Mouse (Mus musculus): ENCODE data around the gene Cd59a.
"Not testable (repeated sequence)": the region's sequence is repeated elsewhere in the genome, so short reads cannot be mapped to it uniquely, and the experiment has no call there.

Cd59a gene

DNA sequence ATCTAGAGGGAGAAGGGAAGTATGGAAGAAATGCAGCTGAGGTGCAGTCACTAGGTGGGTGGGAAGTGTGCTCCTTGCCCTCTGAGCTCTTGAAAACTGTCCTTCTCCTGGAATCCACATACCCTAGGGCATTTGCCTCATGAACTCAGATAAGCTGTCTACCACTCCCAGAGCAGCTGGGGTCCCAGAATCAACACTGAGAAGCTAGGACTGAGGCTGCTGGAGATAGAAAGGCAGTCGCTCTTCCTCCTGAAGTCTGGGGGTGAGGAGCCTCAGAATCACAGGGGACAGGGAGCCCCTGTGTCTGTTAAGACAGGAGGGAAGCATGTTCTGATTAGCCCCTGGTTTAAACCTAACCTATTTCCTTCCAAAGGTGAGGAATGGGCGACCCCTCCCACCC lies 13.9 kb downstream of the Cd59a start:
- no peak for DNase-seq

DNA sequence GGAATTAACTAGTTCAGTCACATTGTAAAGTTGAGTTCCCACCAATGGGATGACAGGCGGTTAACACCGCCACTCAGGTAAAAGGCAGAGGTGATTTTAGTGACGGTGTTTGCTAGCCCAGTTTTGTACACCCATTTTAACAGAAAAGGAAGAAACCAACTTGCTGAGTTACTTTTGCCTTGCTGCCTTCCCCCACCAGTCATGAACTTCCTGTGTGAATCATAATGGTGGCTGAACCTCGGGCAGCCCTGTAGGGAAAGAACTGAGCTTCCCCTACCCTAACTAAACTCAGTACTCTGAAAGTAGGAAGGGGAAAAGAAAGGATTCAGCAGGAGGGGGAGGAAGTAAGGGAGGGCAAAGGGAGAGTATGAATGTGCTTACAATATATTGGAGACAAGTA lies 14.4 kb downstream of the Cd59a start:
- DNase-seq, result no peak

DNA sequence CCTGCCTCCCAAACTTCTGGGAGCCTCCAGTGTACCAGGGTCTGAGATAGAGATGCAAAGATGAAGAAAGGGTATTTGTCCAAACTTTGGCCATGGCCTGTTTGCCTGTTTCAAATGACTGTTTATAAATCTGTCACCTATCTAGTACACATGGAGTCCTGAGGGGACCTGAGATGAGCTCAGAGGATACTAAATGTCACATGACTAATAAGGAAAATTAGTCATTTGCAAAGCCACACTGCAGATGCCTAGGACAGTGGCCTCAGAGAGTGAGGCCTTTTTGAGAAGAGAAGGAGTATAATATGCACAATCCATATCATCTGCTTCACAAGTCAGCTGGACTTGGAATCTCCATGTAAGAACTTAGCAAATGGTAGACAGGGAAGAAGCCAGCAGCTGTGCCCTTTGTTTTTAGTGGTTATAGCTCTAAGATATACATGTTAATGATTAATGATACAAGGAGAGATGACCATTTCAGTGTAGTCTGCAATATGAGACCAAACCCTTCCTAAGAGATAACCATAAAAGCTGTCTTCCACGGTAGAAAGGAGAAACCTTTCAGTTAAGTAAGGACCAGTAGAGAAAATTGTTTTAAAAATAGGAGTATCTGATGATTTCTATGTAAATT lies 15.7 kb downstream of the Cd59a start:
- DNase-seq, result not testable (repeated sequence)

DNA sequence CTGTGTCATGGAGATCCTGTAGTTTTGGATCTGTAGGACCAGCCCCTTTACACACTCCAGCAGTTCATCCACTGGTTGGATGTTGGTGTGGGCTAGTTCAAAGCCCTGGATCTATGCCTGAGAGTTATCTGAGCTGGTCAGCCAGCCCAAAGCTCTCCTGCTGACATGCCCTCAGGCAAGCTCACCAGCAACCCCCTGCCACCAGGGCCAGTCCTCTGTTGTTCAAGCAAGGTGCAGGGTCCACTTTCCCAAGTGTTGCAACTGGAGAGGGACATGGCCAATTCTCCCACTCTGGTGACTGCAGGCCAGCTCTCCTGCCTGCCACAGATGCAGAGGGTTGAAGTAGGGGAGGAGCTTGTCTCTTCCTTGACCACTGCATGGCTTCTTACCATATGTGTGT lies 18.0 kb downstream of the Cd59a start:
- DNase-seq, result not testable (repeated sequence)

DNA sequence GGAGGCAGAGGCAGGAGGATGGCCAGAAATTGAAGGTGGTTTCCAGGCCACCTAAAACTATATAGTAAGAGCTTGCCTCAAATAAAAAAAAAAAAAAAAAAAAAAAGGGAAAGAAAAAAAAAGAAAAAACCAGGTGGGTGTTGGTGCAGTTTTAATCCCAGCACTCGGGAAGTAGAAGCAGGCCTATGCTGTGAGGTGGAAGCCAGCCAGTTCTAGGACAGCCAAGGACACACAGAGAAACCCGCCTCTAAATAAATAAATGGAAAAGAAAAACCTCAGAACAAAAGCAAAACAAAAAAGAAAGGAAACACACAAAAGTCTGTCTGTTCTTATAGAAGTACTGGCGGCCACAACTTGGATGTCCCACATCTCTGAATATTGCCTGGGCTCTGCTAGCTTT lies 19.3 kb downstream of the Cd59a start:
- no peak for DNase-seq

DNA sequence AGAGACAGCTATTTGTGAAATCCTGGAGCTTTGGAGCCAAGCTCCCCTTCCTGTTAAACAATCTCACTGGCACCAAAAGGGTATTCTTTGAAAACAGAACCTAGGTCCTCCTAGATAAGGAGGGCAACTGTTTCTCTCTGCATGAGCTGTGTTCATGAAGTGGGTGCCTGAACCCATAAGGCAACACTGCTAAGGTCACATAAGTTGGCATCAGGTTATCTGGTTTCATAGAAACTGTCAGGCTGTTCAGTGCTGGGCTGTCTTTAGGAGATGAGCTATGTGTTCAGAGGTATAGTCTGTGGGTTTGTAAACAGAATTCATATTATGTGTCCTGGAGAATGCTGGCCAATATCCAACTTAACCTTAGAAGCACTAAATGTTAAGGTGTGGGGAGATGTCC lies 21.6 kb downstream of the Cd59a start:
- not testable (repeated sequence) for DNase-seq

DNA sequence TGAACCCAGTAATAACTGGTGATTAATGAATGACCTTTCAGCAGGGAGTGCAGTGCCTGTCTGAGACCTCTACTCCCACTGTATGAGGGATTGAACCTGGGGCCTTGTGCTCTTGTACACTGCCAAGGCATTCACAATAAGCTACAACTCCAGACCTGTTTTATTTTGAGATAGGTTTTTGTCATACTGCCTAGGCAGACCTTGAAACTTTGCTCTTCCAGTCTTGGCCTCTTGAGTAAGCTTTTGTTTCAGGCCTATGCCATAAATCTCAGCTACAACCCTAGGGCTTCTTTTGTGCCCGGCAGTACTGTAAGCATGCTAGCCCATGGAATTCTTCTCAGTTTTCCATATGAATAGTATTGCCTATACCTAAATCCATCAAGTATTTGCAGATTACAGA lies 23.5 kb downstream of the Cd59a start:
- no peak for DNase-seq

DNA sequence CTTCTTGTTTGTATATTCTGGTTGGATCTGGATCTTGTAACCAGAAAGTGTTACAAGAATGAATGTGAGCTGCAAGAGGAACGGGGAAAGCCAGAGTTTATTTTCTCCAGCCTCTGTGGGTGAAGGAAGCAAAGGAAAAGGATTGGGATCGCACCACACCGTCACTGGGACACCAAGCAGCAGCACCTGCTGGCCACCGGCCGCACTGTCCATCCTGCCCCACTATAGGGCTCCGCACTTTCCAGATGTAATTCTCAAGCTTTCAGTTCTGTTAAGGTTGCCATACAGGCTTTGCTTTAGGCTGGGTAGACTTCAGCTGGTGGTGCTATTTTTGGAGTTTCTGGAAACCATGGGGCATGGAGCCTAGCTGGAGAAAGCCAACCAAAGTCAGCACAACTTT lies 24.7 kb downstream of the Cd59a start:
- DNase-seq, result no peak

DNA sequence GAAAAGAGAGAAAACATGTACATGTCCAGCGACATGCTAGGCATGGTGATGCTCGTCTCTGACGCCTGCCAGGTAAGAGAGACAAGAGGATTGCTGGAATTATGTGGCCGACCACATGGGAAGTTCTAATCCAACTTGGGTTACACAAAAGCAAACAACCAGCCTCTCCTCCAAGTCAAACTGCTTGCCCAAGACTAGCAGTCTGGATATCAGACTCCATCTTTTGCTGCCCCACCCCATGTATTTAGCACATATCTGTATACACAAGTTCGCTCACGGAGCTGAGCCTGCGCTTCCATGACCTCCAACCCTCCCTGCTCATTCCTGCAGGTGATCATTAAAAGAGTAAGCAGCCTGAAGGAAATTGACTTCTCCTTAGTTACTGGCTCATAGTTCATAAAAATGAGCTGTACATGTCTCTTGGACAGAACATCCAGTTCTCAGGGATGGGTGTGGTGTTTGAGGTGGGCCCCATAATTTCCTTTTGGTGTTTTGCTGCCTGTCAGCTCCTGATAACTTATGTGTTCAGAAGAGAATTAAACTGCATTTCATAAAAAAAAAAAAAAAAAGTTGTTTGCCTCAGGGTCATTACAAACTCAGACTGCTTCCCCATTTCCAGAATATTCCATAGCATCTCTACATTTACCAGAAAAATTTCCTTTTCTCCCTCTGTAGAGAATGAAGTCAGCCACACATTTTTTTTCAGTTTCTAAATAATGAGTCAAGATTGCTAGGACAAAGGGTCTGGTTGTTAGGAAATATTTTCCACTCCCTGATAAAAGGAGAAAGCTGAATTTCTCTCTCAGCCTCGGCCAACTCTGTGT lies 26.3 kb downstream of the Cd59a start:
- DNase-seq, result no peak

DNA sequence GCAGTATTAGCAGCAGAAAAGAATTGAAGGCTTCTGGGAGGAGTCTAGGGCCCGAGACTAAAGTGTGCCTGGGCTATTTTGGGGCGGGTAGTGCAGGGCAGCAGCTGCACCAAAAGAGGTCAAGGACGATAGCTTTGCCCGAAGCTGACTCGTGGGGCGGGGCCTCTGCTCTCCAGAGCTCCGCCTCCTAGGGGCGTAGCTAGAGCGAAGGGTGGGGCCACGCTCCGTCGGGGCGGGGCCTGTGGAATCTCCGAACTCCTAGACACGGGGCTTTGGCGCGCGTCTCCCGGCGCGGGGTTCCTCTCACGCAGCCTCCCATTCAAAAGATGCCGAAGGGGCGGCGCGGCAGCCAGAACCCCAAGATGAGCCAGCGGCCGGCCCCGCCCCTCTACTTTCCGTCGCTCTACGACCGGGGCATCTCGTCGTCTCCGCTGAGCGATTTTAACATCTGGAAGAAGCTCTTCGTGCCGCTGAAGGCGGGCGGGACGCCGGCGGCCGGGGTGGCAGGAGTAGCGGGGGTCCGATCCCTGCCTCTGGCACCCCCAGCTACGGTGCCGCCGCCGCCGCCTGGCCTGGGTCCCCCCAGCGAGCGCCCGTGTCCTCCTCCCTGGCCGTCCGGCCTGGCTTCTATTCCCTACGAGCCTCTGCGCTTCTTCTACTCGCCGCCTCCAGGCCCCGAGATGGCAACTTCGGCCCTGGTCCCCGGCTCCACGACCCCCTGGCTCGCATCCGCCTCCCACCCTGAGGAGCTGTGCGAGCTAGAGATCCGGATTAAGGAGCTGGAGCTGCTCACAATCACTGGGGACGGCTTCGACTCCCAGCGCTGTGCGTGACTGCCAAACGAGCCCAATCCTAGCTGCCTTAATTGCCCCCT lies 27.1 kb downstream of the Cd59a start, which contains the start of gene A930018P22Rik:
TSS of gene A930018P22Rik (plus strand) at position 265 of the 874 bp plus-strand sequence.
- peak; percentile 93 to 95 for DNase-seq

DNA sequence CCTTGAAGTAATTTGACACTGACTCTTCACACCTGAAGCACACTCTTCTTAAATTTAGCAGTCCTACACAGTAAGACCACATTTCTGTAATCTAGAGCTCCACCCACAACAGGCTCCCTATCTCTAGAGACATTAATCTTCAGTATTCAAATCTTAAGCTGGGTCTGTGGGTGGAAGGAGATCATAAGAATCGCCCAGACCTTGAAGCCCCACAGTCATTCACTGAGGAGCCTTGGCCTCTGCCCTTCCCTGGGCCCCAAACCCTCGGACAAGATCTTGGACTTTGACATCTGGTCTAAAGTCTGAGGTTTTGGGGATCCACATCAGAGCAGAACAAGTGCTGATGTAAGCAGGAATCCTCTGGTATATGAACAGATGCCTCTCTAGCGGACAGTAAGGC lies 27.9 kb downstream of the Cd59a start:
- no peak for DNase-seq

DNA sequence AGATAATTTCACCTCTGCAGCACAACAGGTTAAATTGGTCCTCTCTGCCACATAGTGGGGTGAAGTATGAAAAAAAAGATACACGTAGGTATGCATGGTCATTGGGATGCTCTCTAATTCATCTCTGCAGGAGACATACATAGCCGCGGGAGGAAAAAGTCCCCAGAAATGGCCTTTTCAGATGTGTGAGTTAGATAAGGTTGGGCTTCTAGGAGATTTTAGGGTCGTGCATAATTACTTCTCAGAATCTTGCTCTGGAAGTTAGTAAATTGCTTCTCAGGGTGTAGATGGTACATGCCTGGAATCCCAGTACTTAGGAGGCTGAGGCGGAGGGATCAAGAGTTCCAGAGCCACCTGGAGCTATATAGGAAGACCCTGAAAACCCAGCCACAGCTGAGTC lies 28.5 kb downstream of the Cd59a start:
- DNase-seq, result no peak

DNA sequence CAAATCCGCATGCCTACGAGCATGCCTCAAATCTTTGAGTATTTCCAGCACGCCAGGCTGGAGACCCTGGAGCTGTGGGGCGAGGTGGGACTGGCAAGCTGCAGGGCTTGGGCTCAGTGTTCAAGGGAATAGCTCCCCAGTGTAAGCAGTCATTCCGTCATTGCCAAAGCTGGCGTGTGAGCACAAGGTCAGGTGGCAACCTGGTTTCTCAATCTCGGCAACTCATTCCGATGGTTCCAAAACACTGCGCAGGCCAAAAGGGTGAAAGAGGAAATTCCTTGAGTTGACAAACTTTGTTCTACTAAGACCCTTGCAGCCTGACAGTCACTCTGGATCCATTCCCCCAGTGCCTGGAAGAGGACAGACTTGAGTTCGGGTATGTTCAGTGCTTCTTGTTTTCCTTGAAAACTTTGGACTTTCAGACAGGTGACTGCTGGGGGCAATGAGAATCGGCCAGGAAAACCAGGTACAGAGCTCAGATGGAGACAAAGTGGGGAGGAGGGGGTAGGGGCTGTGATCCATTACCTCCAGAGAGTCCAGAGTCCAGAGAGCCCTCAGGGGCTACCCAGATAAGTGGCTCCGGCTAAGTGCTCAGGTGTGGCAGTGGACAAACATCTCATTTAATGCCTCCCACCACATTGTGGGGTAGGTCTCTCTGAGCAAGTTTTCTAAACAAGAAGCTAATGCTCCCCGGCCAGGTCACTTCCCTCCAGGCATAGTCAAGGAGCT lies 33.4 kb downstream of the Cd59a start:
- no peak for DNase-seq

DNA sequence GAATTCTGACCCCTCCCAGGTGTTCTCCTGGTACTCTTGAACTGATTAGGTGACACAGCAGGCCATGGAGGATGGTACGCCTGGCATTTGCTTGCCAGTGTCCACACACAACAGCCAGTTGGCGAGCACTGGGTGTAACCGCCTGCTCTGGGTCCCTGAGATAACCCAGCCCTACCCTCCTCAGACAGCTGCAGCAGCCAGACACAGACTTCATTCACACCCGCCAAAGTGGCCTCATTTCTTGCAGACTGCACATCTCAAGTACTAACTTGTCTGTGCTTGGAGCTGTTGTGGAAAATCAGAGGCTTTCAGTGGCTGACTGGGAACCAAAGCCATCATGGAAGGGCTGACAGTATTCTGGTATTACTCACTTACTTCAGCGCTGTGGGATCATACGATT lies 34.6 kb downstream of the Cd59a start:
- DNase-seq, result no peak

DNA sequence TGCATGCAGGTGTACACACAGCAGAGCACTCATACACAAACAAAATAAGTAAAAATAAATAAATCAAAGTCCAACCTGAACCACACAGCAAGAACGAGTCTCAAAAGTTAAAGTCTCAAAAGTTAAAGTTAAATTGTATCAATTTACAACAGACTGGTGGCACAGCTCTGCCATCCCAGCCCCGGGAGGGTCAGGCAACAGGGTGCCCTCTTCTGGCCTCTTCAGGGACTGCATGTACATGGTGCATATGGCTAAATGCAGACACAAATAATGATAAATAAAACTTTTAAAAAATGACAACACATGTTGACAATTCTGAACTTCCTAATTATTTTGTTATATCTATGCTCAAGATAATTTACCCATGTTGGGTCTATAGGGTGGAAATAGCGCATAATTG lies 35.4 kb downstream of the Cd59a start:
- DNase-seq, result peak; percentile 65 to 67

DNA sequence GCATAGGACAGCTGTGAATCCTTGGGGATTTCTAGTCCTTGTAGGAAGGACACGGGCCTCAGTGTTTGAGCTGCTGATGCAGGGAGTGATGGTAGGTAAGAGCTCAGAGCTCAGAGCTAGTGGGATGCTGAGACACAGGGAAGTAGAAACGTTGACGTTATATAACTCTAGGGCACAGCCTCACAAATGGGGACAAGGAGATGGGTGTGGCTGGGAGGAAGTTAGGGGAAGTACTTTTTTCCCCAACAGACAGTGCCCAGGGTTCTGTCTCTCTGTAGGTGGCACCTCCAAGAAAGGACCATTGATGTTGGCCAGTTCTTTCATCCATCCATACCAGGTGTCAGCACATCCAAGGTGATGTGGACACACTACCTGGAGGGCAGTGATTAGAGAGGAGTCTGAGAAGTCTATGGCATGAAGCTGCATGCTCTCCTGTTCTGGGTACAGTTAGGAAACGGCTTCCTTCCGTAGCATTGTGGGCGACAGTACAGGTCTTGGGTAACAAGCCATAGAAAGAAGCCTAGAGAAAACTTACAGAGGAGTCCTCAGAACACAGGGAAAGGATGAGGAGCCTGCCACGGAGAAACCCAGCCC lies 36.8 kb downstream of the Cd59a start:
- DNase-seq, result peak in 1 of 2 experiments; percentile 1

DNA sequence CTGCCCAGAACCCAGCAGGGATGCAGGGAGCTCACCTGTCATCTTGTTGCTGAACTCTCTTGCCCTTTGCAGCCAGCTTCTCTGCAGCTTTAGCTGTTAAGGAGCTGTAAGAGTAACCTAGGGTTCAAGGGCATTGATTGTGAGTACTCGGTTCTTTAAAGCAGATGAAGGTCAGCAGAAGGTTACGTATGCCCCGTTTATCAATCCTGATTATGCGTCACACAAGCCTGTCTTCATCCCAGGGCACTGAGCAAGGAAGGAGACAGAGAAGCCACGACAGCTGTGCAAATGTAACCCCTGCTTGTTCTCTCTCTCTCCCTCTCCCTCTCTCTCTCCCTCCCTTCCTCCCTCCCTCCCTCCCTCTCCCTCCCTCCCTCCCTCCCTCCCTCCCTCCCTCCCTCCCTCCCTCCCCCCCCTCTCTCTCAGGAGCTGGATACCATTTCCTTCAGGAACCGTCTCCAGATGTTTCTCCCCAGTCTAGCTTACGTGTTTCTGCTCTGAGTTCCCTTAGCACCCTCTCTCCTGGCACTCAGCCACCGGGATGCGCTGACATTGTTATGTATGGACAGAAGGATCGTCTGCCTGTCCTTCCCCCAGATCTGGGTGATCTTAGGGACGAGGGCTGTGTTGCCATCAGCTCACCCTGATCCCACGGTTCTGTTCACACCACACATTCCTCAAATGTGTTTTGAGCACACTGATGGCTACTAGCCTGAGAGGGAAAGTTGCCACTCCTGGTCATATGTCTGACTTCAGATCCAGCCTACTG lies 37.6 kb downstream of the Cd59a start:
- peak in 1 of 2 experiments; percentile 42 for DNase-seq

DNA sequence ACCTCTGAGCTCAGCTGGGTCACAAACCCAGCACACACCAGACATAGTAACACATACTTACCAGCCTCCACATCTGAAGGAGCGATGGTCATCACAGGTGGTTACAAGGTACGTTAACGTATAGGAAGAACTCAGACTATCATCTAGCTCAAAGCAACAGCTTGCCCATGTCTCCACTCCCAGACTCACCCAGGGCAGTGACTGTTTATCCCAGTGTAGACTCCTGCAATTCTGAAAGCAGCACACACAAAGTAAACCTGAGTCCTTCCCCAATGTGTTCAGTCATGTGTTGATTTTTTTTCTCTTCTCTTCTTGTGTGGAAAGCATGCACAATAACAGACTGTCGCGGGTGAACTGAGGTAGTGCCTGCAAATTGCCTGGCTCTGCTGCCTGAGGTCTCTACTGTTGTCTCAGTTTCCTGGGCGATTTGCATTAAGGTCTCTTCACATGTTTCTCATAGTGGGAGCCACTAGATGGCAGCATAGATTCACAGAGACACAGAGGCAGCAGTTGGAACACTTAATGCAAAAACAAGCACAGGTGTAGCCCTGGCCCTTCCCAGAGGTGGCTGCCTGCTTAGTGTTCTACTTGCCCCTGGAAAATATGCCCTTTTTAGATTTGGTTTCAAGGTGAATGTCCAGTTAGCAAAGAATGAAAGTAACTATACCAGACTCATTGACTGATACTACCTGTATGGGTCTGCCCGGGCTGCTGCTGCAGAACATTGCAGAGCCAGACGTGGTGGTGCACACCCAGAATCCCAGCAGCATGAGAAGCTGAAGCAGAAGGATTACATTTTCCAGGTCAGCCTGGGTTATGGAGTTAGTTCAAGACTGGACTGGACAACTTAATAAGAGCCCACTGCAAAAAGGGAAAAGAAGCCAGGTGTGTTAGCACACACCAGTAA lies 38.8 kb downstream of the Cd59a start:
- DNase-seq, result peak; percentile 82 to 87

DNA sequence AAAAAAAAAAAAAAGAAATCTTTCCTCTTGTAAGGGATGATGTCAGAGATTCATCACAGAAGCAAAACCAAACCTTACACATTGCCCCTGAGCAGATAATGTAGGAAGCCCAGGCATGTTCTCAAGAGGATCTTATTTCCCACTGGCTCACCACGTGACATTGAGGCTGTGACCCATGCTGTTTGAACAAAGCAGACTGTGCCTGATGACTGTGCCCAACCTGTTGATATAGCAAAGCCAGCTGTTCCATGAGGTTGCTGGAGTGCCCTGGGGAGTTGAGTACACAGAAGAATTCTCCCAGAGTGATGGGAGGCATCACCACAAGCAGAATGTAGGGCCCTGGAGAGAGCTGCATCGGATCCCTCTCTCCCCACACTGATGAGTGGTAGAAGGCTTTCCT lies 40.3 kb downstream of the Cd59a start:
- peak in 1 of 2 experiments; percentile 3 for DNase-seq

DNA sequence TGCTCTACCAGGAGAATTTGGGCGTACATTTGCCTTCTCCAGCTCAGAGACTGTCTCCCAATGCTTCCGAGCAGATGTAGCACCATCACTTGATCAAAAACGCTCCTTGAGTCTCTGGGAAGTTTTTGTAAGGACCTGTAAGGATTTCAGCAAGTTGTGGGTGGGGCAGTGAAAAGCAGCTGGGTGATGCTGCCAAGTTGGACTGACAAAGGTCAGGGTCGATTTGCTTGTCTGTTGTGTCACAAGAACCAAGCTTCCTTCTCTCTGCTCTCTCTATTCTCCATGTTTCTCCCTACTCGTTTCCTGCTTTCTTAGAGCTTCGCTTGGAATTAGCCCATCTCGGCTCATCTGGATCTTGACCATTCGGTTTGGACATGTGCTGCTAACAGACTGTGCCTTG lies 46.5 kb downstream of the Cd59a start:
- DNase-seq, result no peak

Data from cerebellum, postnatal 10 days (tissue).